Mouse (Mus musculus) heart, adult 2 months (tissue): ENCODE data around the gene Akr1b3.

ENCODE experiments used
- CTCF ChIP-seq: fragments of 200-600 bp; IDR thresholded peaks from 2 replicates; pipeline ENCODE4 v1.8.1; 2022; ENCODE audit warnings: antibody characterized with exemption, mild to moderate bottlenecking, moderate library complexity
- EP300 ChIP-seq: fragments of 200-500 bp; IDR thresholded peaks from 2 replicates; pipeline ENCODE4 v1.6.1; 2011; ENCODE audit warnings: low read depth, low read length, control low read depth; ENCODE audit not compliant: insufficient read depth
- POLR2A ChIP-seq: fragments of 200-500 bp; IDR thresholded peaks from 2 replicates; pipeline ENCODE4 v1.6.1; 2011; ENCODE audit warnings: mild to moderate bottlenecking, low read depth, low read length, control low read depth; ENCODE audit not compliant: insufficient read depth

DNA sequence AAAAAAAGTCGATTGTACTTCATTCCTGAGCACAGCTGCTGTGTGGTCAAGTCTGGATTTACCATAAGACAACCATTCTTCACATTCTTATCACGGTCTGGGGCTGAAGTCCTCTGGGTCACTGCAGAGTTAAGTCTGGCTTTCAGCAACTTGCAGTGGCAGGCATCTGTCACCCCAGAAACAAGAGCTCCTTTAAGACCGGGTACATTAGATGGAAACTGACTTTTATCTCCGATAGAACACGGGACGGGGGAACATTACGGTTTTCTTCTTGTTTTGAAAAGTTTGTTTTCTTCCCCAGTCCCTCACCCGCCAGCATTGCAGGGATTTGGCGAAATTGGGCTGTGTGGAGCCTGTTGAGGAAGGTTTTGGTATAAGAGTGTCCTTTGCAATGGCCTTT, 38.6 kb upstream of the Akr1b3 start:
- TF ChIP-seq CTCF (no peak), POLR2A (no peak), EP300 (no peak)
